Mouse (Mus musculus): Measurements from ENCODE around the gene Arhgef2.
"Not testable (repeated sequence)": the region's sequence is repeated elsewhere in the genome, so short reads cannot be mapped to it uniquely, and the experiment has no call there.

Gene Arhgef2

DNA sequence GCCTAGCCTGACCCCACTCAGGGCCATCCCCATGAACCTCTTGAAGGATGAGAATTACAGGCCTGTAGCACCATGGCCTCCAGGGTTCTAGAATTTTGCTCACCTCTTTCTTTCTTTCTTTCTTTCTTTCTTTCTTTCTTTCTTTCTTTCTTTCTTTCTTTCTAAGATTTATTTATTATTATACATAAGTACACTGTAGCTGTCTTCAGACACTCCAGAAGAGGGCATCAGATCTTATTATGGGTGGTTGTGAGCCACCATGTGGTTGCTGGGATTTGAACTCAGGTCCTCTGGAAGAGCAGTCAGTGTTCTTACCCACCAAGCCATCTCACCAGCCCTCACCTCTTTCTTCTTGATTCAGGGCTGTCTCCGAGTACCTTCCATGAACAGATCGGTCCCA is at the start of gene Arhgef2:
TSS of gene Arhgef2 (plus strand) at position 301 of the 400 bp plus-strand sequence.
- not testable (repeated sequence) for DNase-seq (ENCODE audit: low read depth, low spot score)

DNA sequence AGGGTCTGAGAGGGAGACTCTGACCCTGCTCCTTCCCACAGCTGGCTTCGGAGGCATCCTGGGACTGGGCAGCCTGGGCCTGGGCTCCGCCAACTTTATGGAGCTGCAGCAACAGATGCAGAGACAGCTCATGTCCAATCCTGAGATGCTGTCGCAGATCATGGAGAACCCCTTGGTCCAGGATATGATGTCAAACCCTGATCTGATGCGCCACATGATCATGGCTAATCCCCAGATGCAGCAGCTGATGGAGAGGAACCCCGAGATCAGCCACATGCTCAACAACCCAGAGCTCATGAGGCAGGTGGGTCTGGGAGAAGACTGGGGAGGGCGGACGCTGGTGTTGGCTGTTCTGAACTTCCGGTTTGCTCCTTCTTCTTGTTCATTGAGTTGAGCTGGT is 49.1 kb upstream of the Arhgef2 start:
- no peak for DNase-seq (ENCODE audit: low read depth, low spot score)

DNA sequence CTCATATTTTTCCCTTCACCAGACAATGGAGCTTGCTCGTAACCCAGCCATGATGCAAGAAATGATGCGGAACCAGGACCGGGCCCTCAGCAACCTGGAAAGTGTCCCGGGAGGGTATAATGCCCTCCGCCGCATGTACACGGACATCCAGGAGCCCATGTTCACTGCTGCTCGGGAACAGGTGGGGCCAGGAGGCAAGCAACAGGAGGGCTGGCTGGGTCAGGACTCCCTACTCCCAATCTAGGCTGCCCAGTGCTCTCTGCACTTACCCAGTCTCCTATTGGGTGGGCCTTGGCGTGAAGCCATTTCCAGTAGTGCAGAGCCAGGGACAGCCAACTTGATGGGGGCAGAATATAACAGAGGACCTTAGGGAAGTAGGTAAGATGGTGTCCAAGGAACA is 46.2 kb upstream of the Arhgef2 start:
- no peak for DNase-seq (ENCODE audit: low read depth, low spot score)

DNA sequence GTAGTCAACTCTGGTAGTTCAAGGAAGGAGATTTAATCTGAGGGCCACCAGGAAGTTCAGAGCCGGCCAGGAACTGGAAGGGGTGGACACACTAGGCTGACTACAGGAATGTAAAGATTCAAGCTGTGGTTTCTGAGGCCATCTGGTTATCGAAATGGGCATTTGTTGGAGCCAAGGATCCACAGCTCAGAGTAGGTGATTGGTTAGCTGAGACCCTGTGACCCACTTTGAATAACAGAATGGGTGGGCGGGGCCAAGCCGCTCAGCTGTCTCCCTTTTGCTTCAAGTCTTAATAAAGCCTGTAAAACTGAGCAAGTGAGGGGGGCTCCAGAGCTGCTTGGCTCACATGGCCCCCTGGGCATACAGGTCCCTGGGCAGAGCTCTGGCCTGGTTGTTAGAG is 43.8 kb upstream of the Arhgef2 start:
- no peak for DNase-seq (ENCODE audit: low read depth, low spot score)

DNA sequence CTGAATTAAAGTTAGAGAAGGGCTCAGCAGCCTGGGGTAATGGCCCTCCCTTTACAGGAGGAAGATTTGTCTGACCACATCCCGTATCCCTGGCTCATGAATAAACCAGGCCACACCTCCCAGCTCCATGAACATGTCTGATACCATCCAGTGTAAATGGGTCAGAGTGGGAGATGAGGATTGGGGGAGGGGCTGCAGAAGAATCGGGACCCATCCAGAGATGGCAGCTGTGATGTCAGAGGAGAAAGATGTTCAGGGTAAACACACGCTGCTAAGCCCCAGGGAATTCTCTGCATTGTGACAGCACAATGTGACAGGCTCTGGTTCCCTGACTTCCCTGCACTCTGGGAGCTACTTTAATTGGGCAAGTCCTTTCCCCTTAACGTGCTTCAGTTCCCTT is 42.3 kb upstream of the Arhgef2 start:
- DNase-seq (ENCODE audit: low read depth, low spot score) = no peak

DNA sequence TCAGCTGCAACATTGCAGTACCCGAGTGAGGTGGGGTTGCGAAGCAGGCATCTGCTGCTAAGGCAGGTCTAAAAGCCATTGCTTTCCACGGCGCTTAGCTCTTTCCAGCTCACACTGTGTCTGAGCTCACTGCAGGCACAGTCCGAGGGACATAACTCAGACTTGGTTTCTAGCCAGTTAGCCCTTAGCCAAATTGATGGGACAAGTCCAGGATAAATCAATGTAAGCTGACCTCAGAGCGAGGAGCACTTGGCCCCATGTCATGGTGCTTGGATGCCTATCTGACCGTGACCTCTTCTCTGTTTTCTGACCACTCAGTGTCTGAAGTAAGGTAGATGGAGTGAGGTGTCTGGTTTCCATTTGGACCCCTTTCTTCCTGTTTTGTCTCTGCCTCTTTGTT is 41.8 kb upstream of the Arhgef2 start:
- DNase-seq (ENCODE audit: low read depth, low spot score) = no peak

DNA sequence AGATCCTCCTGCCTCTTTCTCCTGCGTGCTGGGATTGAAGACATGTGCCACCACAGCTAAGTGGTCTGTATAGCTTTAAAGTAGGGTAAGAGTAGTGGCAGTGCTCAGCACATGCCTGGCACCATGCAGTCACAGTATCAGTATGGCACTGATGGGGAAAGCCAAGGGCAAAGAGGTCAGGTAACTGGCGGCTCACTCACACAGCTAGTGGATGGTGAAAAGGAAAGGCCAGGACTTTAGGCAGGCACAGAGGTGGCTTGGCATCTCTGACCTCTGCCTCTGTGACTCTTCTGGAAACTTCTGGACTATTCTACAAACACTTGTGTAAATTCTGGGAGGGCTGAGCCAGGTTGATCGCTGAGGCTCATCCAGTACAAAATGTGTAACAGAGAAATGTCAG is 39.6 kb upstream of the Arhgef2 start:
- no peak for DNase-seq (ENCODE audit: low read depth, low spot score)

DNA sequence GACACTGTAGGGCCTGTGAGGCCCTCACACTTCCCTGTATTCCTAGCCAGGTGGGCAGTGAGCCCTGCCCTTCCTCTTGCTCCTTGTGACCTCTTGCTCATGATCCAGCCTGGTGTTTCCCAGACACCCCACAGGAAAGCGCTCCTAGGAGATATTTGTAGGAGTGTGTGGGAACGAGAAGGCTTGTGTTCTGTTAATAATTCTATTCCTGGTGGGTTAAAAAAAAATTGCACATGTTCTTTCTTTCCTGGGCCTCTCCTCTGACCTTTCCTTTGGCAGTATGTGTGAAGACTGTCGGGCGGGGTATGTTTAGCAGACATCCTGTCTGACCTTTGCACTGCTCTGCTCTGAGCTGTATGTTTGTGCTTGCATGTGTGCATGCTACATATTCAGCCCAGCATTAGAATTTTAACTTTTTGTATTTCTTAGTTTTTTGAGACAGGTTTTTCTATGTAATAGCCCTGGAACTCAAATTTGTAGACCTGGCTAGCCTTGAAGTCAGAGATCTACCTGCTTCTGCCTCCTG is 39.2 kb upstream of the Arhgef2 start:
- no peak for DNase-seq (ENCODE audit: low read depth, low spot score)

DNA sequence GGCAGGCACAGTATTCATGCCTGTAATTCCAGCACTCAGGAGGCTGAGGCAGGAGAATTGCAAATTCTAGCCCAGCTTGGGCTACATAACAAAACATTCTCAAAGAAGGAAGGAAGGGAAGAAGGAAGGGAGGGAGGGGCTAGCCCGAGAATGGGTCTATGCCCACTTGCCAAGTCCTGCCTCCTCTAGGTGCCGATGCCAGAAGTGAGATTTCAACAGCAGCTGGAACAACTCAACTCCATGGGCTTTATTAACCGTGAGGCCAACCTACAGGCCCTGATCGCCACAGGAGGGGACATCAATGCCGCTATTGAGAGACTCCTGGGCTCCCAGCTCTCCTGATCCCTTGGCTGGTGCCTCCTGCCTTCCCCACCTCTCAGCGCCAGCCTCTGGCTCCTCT is 37.9 kb upstream of the Arhgef2 start:
- DNase-seq (ENCODE audit: low read depth, low spot score) = no peak

DNA sequence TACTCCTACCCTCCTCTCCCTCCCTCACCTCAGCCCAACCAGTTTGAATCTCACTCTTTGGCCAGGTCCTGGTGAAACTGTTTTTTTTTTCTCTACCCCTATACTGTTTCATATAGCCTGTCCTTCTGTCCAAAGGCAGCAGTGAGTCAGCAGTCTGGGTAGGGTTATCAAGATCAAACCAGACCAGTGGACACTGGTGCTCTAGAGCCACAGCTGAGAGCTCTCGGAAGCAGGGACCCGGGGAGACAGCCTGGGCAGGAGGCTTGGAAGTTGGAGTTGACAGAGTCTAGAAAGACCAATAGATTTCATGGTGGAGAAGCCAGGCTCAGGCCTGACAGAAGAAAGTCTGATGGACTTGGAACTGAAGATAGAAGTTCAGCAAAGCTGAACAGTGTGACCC is 37.2 kb upstream of the Arhgef2 start:
- no peak for DNase-seq (ENCODE audit: low read depth, low spot score)

DNA sequence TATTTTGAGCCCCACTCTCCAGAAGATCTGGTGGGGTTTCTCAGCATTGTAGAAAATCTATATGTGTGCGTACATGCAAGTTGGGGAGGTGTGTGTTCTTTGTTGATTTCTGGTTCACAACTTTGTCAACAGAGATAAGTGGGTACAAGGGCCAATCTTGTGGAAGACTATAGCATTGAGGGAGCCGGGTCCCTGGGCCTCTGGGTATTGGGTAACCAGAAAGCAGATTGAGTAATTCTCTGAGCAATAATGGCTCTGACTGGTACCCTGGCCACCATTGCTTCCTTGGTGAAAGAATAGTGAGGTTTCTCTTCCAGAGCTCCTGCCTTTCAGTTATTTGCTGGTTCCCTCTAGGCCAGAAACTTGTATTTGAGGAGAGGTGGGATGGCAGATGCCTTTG is 36.7 kb upstream of the Arhgef2 start:
- no peak for DNase-seq (ENCODE audit: low read depth, low spot score)

DNA sequence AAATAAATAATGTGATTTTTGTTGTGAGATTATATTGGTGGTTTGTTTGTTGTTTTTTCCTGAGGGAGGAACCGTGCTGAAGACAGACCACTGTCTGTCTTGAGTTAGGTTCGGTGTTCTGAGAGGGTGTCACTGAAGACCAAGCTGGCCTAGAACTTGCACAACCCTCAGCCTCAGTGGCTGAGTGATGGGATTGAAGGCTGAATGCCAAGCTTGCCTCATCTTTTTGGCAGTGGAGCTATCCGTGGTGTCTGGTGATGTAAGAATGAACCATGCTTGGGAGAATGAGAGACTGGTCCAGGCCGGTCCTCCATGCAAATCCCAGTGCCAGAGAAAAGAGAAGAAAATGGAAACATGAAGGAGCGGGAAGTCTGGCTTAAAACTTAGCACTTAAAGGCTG is 36.1 kb upstream of the Arhgef2 start:
- DNase-seq (ENCODE audit: low read depth, low spot score) = no peak

DNA sequence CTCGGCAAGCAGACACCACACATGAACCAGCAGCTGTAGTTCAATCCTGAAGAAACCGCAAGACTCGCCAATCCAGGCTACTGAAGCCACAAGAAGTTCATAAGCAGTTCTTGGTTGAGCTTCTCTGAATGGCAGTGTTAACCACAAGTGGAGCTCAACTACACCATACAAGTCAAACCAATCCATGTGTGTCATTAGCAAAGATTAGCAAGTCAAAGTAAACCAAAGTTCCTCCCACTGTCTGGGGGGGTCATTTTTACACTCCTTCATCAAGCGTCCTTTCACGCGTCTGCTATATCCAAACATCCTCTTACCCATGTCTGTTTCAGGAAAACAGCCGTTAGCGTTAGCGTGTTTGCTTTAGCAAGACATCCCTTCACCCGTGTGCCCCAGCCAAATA is 35.4 kb upstream of the Arhgef2 start:
- no peak for DNase-seq (ENCODE audit: low read depth, low spot score)

DNA sequence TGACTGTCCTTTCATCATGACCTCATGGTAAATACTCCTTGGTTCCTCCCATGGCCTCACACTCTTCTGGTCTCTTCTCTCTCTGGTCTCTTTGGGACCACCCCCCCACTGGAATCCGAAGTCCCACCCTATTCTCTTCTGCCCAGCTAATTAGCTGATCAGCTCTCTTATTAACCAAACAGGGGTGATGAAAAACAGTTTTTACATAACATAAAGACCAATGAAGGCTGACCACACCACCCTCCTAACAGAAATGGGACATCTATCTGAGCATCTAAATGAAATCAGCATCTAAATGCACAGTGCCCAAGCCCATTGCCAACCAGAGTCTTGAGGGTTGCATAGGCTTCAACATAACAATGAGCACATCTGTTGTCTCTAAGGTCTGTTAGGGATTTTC is 33.9 kb upstream of the Arhgef2 start:
- DNase-seq (ENCODE audit: low read depth, low spot score) = no peak

DNA sequence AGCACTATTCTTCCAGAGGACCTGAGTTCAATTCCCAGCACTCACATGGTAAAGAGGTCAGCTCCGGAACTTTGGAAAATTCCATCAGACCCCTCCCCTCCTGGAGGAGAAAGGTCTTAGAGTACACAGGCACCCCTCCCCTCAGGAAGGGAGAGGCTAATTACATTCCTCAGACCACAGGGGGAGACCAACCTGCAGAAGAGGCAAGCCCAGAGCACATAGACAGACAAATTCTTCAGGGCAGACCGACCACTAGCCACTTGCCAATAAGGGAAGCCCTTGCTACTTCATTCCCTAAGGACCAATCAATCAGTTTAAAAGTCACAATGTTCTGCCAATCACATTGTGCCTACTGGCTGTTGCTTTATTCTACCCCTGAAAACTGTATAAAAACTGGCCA is 32.9 kb upstream of the Arhgef2 start:
- no peak for DNase-seq (ENCODE audit: low read depth, low spot score)

DNA sequence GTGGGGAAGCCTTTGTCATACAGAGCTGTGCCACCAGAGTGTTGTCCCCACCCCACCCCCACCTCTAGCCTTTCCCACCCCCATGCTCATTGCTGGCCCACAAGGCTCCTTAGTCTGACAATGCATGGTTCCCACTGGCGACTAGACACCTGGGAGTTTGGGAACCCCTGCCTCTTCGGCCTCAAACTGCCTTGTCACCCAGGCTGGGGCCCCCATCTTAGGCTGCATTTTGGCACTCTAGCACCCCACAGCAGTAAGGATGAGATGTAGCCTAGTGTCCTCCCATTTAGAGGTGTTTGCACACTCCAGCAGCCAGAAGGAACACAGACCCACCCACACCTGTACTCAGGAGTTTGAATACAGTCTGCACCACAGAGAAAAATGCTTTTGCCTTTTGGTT is 32.0 kb upstream of the Arhgef2 start:
- DNase-seq (ENCODE audit: low read depth, low spot score) = no peak

DNA sequence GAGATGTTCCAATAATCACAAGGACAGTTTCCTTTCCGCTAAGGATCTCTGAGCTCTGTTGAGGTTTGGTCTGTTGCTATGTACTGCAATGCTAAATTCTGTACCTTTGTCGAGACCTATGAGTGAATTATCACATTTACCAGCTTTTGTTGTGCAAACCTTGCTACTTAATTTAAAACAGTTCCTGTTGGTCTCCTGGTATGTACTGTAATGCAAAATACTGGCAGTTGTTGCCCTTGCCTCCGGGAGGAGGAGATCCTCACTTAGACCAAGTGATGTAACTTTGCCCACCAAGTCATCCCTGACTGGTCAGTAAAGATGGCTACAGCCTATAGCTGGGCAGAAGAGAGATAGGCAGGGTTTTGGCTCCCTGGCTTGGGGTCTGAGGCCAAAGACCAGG is 30.2 kb upstream of the Arhgef2 start, which contains the start of gene Ssr2:
TSS of gene Ssr2 (plus strand) at position 337 of the 400 bp plus-strand sequence.
- no peak for DNase-seq (ENCODE audit: low read depth, low spot score)

DNA sequence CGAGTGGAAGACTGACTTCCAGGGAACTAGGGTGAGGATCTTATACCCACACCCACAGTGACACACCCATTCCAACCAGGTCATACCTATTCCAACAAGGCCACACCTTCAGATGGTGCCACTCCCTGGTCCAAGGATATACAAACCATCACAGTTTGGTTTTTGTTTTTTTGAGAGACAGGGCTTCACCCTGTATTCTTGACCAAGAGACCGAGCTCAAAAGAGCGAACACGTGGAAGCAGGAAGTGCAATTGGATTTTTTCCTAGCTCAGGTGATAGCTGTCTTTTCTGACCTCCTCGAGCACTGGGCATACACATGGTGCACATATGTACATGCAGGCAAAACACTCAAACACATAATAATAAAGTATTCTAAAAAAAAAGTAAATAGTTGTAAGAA is 27.9 kb upstream of the Arhgef2 start:
- DNase-seq (ENCODE audit: low read depth, low spot score) = not testable (repeated sequence)

DNA sequence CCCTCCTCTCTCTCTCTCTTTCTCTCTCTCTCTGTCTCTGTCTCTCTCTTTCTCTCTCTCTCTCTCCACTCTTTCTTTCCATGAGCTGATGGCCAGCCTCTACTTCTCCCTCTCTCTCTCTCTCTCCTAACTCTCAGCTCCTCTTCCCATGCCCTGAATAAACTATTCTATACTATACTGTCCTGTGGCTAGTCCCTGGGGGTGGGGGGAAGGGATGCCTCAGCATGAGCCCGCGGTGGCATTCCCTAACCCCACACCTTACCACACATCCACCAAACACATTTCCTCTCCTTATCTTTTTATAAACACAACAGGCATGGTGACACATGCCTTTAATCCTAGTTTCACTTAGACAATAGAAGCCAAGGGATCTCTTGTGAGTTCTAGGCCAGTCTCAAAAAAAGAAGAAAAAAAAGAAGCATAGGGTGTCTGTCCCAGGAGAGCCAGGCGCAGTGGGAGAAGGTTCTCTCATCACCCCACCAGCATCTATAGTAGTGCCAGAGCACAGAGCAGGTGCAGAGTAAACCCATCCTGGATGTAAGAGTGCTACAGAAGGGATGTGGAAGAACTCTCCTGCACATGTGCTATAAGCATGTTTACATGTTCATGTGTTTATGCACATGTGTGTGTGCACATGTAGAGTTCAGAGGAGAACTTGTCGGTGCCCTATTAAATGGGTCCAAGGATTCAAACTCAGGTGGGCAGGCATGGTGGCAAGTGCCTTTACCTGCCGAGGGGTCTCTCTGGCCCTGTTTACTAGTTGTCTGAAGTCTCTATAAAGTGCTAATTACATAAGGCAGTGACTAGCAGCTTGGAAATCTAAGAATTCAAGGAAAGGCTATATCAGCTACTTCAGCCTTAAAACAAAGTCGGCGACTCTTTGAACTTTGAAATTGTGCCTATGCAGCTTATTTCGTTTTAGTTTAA is 27.0 kb upstream of the Arhgef2 start:
- no peak for DNase-seq (ENCODE audit: low read depth, low spot score)

DNA sequence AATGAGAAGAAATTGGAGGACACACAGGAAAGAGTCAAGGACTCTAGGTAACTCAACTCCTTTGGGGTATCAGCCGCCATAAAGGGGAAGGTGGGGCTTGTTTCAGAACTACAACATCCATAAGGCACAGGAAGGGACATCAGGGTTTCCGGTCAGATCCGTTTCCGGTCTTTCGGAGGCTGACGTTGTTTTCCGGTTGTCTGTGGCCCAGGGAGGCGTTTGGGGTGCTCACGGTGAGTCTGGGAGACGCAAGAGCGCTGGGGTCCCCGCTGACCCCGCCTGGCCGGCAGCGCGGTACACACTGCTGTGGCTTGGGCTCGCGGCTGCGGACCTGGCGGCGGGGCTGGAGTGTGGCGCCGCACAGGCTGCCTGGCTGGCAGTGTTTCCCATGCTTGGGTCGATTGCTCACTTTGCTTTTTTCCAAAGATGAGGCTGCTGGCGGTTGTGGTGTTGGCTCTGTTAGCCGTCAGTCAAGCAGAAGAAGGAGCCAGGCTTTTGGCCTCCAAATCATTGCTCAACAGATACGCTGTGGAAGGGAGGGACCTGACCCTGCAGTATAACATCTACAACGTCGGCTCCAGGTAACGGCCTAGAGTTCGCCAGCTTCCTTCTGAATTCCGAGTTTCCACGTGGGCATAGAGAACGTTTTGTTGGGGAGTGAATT is 26.2 kb upstream of the Arhgef2 start:
- peak; percentile 79 for DNase-seq (ENCODE audit: low read depth, low spot score)

DNA sequence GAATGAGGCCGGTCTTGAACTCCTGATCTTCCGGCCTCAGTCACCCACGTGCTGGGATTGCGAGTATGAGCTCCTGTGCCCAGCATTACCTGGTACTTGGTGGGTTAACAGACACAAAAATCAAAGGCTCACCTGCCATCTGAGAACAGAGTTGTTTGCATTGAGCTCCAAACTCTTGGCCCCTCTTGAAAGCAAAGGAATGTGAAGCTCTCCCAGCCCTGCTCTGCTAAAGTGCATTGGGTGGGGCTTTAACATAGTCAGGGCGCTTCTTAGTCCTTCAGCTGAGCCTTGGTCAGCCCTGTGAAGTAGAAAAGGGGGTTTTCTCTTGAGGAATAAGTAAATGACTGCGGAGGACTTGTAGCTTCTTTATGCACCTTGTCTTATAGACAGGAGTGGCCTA is 20.0 kb upstream of the Arhgef2 start:
- no peak for DNase-seq (ENCODE audit: low read depth, low spot score)

DNA sequence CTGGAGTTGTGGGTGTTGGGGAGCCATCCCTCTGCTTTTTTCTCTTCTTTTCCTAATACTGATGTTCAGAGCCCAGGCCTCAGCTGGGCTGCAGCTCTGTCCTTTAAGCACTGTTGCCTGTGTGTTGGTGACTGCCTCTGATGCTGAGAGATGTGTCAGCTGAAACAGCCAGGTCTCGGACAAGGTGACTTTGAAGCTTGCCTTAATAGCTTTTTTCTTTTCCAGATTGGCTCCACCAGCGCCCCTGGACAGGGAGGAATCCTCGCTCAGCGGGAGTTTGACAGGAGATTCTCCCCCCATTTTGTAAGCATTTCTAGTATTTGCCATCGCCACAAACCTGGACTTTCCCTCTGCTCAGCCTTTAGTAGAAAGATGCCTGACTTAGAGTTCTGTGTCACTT is 19.1 kb upstream of the Arhgef2 start:
- no peak for DNase-seq (ENCODE audit: low read depth, low spot score)

DNA sequence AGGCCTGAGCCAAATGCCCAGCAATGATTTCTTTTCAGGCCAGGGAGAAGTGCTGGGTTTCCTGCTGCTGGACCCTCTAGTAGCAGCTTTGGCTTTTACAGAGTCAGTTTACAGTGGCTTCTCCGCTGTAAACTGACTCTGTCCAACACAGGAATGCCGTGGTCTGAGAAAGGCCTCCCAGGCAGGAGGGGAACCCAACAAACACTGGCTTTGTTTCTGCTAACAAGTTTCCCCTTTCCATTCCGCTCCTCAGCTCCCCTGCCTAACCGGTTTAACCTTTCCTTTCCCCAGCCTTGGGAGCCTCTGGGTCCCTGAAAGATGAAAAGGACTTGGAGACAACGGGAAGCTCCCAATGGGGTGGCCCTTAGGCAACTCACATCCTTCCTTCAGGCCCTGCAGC is 15.5 kb upstream of the Arhgef2 start:
- no peak for DNase-seq (ENCODE audit: low read depth, low spot score)
